Mouse (Mus musculus) adrenal gland, adult 18-20 months (tissue): ENCODE data around the gene Mcf2l. TPM values are rescaled to one million over a fixed set of nuclear protein-coding genes. Genes with fewer than 3 reads are reported as not detected.
A peak's percentile ranks its signal among the peaks of the same experiment; 100 is the strongest.

ENCODE experiments used
- DNase-seq, 2 experiments: peaks; one replicate each; pipeline ENCODE4 v3.0.0; 2021 to 2022; ENCODE audit warnings: low spot score in 2 of 2
- total RNA-seq, 2 experiments: library from RNA; stranded (reverse); gene quantifications; 1 replicate in 1 of 2; 2 replicates in 1 of 2; pipeline ENCODE4 v1.2.3; 2021

The Mcf2l gene
- total RNA-seq, 2 experiments from 2014 or later = 31.1 to 32.0 TPM

DNA sequence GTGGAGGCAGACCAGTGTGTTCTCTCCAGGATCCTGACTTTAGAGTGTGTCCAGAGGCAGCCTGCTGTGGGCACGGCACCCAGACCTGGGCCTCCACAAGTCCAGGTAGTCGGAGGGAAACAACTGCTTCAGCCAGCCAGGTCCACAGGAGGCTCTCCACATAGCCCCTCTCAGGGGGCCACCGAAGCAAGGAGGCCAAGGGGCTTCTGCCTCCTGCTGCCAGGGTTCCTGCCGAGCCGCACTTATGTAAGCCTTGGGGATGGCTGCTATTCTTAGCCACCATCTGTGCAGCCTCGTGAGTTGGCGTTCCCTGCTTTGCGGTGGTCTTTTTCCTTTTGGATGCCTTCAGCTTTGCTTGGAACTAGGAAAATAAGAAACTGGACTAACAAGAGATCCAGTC lies 114.0 kb downstream of the Mcf2l start:
- no peak for DNase-seq

DNA sequence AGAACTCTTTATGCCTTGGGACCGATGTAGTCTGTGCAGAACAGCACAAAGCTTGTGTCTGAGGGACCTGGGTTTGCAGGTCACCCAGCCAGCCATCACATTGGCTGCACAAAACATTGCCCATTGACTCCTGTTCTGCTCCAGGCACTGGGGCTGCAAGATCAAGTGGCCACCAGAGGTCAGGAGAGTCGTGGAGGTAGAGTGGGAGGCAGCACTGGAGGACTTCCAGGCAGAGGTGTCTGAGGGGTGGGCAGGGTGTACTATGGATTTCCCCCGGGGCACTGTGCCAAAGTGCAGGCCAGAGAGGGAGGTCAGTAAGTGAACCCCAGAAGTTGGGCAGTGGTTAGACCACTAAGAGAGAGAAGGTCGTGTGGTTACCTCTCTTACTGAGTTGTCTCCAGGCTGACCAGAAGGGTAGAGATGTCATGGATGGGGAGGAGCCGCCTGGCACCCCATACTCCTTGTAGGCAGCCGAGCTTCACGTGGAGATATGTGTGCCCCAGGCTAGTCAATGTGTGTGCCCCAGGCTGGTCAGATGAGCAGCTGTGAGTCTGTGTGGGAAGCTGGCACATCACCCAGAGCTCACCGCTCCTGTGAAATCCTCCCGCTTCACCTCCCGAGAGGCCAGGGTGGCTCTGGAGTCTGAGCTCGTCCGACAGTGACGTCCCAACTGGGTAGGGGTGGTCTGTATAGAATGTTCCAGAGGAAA lies 115.3 kb downstream of the Mcf2l start:
- DNase-seq = no peak

DNA sequence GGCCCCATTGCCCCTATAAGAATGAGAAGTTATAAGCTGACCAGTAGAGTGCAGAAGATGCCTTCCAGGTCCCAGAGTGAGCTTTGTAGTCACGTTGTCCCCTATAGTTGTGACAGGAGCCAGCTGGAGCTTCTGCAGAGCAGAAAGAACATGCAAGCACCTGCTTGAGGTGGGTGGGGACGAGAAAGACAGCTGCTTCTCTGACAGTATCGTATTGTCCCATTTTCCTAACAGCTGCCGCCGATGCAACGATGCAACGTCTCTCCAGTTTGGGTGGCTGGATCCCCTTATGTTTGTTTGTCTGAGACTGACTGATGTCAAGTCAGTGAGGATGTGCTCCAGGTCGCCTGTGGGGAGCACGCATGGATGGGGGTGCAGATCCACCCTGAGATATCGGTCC lies 117.8 kb downstream of the Mcf2l start:
- DNase-seq = no peak

DNA sequence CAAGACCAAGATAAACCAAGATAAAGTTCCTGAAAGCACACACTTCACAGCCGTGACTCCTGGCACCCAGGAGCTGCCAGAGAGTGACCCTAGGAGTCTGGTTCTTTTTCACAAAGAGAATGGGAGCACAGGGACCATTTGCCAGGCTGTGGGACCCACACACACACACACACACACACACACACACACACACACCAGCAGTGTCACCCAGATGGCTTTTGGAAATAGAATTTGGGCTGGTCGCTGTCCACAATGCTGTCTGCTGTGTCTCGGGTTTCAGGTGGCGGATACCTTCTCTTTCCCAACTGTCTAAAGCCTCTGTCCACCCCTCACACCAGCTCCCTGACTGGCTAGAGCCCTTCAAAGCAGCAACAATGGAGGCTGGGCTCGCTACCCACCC lies 120.9 kb downstream of the Mcf2l start:
- no peak for DNase-seq

DNA sequence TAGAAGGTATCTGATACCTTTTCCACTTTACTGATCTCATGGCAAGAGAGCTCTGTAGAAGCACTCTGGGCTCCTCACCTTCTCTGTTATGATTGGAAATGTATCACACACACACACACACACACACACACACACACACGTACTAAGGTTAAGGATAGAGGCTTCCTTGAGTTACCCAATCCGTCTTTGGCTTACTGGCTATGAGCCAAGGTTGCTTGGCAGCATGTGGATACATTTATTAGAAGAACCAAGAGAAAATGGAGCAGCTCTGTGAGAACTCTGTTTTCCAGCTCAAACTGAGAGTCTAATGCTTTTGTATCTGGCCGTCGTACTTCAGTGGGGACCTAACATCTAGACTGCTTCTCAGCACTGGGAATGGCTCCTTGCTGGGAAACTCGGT lies 121.9 kb downstream of the Mcf2l start:
- no peak for DNase-seq

DNA sequence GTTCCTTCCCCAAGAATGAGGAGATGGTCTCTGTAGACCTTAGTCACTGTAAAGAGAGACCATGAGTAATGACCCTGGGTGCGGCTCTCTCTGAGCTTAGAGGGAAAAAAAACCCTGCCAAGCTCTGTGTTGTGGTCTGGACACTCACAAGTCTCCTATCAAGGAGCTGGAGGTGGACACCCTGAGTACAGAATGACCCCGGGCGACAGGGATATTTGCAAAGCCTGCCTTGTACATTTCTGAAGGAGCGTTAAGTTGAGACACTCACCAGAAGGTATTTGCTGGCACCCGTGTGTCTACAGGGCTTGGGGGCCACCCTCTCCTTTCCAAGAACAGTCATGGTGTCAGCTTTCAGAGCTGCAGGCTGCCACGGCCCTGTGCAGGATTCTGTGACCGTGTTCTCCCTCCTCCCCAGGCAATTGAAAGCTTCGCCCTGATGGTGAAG lies 123.2 kb downstream of the Mcf2l start:
- no peak for DNase-seq

DNA sequence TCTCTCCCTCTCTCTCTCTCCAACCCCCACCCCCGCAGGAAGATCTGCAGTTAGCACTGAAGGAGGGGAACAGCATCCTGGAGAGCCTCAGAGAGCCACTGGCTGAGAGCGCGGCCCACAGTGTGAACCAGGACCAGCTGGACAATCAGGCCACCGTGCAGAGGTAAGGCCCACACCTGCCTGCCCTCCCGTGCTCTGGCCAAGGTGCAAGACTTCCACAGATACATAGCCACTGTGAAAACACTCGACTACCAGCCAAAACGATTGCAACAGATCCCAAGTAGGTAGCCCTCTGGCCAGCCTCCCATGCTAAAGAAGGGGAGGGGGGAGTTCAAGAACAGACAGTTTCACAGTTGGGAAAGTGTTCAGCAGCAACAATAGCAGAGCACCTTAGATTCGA lies 124.7 kb downstream of the Mcf2l start:
- no peak for DNase-seq

DNA sequence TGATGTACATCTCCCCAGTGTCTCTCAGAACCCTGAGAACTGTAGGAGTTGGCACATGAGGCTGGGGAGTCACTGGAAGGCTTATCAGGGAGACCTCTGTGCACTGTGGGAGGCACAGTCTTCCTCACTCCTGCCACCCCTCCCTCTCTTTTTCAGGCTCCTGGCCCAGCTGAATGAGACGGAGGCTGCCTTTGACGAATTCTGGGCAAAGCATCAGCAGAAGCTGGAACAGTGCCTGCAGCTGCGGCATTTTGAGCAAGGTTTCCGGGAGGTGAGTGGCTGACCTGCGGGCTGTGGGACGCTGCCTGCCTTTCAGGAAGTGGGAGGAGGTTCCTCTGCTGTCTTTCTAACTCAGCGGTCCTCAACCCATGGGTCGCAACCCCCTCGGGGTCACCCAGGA lies 126.2 kb downstream of the Mcf2l start:
- no peak for DNase-seq

DNA sequence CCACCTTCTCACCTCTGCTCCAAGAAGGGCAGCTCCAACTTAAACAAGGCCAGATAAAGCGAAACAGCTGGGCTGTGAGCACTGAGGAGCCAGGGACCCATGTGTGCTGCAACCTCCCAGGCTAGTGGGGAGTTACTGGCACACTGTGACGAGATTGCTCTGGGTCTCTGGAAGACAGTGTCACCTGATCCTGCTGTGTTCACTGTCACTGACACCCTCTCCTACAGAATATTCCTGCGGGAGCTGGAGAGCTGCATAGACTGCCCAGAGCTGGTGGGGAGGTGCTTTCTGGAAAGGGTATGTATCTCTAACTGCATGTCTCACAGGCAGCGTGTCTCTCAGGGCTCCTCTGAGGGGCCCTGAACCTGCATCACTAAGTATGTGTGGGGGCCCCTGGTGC lies 133.9 kb downstream of the Mcf2l start:
- no peak for DNase-seq

DNA sequence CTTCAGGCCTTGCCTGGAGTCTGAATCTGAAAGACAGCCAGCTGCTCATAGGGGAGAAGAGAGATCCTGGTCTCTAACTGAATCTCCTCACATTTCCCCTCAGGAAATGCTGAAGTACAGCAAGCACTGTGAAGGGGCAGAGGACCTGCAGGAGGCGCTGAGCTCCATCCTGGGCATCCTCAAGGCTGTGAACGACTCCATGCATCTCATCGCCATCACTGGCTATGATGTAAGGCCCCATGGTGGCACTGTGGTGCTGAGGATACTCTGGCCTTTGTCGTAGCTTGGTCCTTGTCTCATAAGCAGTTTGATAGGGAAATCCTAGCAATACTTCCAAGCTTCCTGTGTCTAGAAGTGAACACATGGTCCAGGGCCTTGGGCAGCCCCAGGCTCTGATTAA lies 136.7 kb downstream of the Mcf2l start:
- no peak for DNase-seq

DNA sequence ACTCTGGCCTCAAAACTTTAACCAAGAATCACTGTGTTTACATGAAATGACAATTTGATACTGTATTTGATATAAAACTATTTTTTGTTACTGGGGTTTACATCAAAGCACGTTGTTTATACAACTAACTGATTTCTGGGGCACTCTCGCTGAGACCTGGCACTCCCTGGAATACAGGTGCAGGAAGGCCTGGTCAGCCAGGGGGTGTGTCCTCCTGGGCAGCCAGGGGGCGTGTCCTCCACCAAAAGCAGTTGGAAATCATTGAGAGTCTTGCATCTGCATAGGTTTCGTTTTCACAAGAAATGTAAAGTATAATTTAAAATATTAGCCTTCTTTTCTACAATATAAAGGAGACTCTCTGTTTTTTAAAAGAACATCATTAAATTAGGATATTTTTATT lies 146.0 kb downstream of the Mcf2l start:
- DNase-seq = no peak

DNA sequence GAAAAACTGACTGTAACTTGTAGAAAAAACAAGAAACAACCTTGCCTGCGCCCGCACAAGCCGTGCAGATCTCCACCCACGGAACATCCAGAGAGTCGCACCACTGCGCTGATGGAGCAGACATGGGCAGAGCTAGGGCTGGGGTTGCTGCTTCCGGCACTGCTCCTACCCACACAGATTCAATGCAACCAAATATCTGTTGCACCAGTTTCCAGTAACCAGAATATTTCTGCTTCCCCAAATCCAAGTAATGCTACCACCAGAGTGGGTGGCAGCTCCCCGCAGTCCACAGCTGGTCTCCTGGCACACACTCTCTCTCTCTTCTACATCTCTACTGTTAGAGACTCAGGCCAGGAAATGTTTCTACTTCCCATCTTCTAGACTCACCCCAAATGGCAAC lies 148.2 kb downstream of the Mcf2l start:
- DNase-seq = no peak

DNA sequence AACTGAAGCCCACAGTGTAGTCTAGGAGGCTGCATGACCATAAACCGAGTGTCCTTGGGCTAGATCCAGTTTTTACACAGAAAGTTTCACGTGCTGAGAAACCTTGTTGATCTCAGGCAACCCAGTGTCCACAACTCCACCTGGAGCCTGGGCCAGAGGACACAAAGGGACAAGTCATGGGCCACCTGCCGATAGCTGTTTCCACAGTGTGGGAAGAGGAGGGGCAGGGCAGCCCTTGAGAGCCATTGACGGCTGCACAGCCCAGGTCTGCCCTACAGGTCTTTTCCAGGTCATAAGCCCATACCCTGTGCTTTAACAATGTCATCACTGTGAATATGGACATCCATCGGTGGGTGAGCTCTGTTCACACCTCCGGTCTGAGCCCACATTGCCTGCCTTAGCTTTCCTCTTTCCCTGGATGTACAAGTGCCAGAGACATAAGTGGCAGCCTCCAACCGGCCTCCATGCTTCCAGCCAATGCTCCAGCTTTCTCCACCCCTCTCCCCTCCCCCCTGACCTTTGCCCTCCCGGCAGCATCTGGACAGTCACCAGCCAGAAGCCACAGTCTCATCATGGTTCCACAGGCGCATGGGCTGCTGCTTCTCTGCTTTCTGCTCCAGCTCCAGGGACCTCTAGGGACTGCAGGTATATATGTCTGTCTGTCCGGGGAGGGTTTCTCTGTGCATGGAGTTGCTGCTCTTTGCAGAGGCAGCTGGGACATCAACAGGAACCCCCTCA lies 152.1 kb downstream of the Mcf2l start, which contains the start of gene F7:
TSS of gene F7 (plus strand) at position 548 of the 738 bp plus-strand sequence.
- DNase-seq = no peak

DNA sequence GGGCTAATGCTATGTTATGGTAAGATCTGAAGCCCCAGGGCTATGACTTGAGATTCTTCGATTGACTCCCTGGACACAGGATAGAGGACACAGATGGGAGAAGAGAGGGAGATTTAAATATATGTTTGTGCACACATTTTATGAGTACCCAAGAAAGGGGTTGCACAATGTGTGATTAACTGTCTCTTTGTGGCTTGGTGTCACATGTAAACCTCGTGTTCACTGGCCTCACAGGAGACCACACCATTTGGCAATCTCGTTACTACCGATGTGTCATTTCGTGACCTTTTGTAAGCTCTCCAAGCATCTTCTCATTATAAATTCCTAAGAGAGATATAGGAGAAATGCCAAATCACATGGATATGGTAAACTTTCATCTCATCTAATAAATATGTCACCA lies 154.0 kb downstream of the Mcf2l start:
- DNase-seq = no peak

DNA sequence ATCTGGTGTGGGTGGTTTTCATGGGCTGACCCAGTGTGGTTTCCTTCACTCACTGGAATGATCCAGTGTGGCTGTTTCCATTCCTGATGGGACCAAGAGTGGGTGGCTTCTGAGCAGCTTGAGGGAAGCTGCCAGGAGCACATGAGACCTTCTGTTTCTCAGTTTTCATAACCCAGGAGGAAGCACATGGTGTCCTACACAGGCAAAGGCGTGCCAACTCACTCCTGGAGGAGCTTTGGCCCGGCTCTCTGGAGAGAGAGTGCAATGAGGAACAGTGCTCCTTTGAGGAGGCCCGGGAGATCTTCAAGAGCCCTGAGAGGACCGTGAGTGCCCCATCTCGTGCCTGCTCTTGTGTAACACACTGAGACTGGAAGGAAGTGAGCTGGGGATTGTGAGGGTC lies 154.9 kb downstream of the Mcf2l start:
- DNase-seq = no peak

DNA sequence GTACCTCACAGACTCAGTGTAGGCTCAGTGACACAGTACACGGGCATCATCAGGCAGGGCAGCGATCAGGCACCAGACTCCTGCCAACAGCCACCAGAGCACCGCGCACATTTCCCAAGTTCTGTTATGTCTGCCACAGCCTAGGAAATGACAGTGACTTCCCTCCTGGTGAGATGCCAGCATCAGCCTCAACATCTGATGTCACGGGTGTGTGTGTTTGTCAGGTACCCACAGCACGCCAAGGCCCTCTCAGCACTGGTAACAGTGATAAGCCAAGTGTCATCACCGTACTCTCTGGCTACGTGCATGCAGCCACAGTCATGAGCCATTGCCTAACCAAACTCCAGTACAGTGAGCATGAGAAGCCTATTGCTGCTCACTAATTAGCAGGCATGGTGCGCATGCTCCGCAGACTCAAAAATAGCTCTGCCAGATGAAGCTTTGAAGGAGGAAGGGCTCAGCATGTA lies 162.8 kb downstream of the Mcf2l start:
- DNase-seq = no peak

DNA sequence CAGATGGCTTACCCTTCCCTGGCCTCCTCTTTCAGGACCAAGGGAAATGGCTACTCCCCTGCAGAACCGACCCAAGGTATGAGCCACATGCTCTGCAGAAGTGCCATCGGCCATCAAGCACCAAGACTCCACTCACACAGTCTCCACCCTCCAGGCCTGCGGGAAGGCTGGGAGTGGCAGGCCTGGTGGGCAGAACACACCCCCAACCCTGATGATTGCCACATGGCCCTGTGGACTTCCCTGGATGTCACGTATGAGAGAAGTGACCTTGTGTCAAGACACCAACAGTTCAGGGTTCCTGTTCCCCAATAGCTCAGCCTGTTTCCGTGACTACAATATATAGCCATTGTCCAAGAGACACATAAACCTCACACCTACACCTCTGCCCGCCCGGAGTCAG lies 163.4 kb downstream of the Mcf2l start, which contains the start of gene F10:
TSS of gene F10 (plus strand) at position 294 of the 400 bp plus-strand sequence.
- DNase-seq = no peak

DNA sequence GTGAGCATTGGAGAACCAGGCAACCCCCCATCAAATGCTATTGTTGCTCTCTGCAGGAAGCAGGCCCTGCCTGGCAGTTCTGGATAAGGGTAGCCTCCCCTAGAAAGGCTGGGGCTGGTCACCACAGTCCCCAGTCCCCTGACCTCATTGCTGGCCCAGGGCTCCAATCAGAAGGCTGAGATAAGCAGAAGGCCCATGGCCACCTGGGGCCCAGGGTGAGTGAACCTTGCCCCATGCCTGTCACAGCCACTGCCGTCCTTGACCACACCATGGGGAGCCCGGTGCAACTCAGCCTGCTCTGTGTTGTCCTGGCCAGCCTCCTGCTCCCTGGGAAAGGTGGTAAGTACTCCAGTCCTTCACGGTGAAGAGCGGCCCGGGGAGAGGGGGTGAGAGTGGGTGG lies 164.0 kb downstream of the Mcf2l start:
- peak in 1 of 2 experiments; percentile 10 for DNase-seq

DNA sequence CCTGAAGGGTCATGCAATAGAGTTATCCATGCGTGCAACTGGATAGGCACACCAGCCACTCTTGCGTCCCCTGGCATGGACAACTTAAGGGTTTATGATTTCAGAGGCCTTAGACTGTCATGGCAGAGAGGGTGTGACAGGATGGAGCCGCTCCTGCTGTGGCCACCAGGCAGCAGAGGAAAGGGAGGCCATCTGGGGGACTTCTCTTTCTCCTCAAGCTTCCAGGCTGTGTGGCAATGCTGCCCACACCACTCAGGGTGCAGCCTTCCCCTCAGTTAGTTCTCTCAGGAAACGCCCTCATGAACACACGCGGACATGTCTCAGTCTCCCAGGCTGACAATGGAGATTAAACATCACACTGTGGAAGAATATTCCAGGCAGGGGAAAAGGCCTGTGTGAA lies 165.4 kb downstream of the Mcf2l start:
- DNase-seq = no peak

DNA sequence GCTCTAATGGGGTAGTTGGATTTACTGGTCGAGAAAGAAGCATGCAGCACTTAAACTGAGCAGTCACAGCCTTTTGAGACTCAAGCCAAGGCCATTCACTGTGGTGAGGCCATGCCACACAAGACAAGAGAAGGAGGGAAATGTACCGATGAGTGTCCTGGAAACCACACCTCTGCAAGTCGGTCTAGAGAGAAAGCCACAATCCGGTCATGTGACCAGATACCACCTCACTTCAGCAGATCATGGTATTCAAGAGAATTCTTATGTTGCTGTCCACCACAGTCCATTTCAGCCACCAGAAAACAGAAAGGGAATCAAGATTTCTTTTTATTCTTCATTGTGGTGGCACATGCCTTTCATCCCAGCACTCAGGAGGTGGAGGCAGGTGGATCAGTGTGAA lies 167.9 kb downstream of the Mcf2l start:
- no peak for DNase-seq

DNA sequence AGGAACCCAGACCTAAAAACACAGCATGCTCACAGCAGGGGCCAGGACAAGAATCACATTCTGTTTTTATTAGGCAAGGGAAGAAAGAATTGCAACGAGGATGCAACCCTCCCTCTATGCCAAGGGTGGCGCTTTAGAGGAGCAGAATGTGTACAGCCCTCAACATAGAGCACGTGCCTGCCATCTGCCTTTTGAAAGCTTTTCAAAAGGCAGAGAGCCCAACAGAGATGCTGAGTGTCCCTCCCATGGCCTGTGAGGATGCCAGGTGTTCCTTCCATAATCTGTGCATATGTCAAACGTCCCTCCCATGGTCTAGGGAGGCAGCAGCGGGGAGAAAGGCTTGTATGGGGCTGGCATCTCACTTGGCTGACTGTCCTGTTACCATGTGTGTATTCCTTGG lies 174.0 kb downstream of the Mcf2l start:
- no peak for DNase-seq

DNA sequence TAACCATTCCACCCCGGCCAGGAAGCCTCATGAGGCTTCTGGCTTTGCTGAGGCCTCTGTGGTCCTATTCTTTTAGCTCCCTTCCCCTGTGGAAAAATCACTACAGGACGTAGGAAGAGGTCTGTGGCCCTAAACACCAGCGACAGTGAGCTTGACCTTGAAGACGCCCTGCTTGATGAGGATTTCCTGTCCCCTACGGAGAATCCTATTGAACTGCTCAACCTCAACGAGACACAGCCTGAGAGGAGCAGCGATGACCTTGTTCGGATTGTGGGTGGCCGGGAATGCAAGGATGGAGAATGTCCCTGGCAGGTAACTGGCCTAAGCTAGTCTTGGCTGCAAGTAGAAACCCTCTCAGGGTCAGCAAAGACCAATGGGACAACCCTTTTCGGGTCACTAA lies 176.9 kb downstream of the Mcf2l start:
- no peak for DNase-seq

DNA sequence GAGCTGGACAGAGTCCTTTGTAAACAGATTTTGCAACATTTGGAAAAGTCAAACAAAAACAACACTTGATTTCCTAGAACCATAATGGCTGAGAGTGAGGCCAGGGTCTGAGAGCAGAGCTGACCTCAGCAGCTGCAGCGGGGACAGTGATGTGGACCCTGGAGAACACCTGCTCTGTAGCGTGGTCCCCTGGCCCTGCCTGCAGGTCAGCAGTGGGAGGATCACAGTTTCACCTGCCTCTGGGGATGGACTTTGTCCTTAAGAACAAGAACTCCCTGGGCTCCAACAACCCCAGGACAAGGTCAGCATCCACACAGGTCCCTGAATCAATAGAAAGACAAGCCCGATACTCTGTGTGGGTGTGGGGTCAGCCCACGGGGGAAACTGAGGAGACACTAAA lies 183.7 kb downstream of the Mcf2l start:
- no peak for DNase-seq
